Mouse (Mus musculus) lung, postnatal 0 days (tissue): ENCODE data around the gene Kel.

Source experiments
- CTCF ChIP-seq: IDR thresholded peaks from 2 replicates; pipeline ENCODE4 v1.5.1; 2016; ENCODE audit warnings: antibody characterized with exemption, mild to moderate bottlenecking
- EP300 ChIP-seq: IDR thresholded peaks from 2 replicates; pipeline ENCODE4 v1.6.1; 2016; ENCODE audit warnings: antibody characterized with exemption, mild to moderate bottlenecking, control low read depth

GRCm38 (mm10) chr6:41741101-41741500 lies 37.0 kb upstream of the Kel start:
- no peak for TF ChIP-seq EP300
- TF ChIP-seq CTCF: no peak
